Mouse (Mus musculus) liver, embryonic 16.5 days (tissue): Measurements from ENCODE around the gene Sclt1. TPM values are rescaled to one million over a fixed set of nuclear protein-coding genes. Genes with fewer than 3 reads are reported as not detected.
A peak's percentile ranks its signal among the peaks of the same experiment; 100 is the strongest.

Experiments used
- ATAC-seq: fragments of 200-750 bp; cut with Nextera tagmentation; 2 replicates; pipeline ENCODE4 v1.8.0; 2017; ENCODE audit warnings: low read depth, mild to moderate bottlenecking, moderate number of reproducible peaks, moderate library complexity
- H3K27ac ChIP-seq: fragments of 300-500 bp; sonication (generic); 2 replicates; pipeline ENCODE4 v1.5.1; 2014; ENCODE audit warnings: mild to moderate bottlenecking, low read length
- H3K27me3 ChIP-seq: fragments of 300-500 bp; sonication (generic); 2 replicates; pipeline ENCODE4 v1.6.1; 2014; ENCODE audit warnings: low read depth, low read length, mixed read lengths; ENCODE audit not compliant: control insufficient read depth, insufficient read depth
- H3K36me3 ChIP-seq: fragments of 300-500 bp; sonication (generic); 2 replicates; pipeline ENCODE4 v1.6.1; 2014; ENCODE audit warnings: mild to moderate bottlenecking; ENCODE audit not compliant: control insufficient read depth, insufficient read depth
- H3K4me1 ChIP-seq: fragments of 300-500 bp; sonication (generic); 2 replicates; pipeline ENCODE4 v1.6.1; 2014; ENCODE audit warnings: low read depth, low read length, mixed read lengths; ENCODE audit not compliant: control insufficient read depth
- H3K4me2 ChIP-seq: fragments of 300-500 bp; sonication (generic); 2 replicates; pipeline ENCODE4 v1.6.1; 2014; ENCODE audit warnings: low read depth, low read length, mixed read lengths
- H3K4me3 ChIP-seq: fragments of 300-500 bp; sonication (generic); 2 replicates; pipeline ENCODE4 v1.5.1; 2014; ENCODE audit warnings: low read depth, mild to moderate bottlenecking, low read length
- H3K9ac ChIP-seq: fragments of 300-500 bp; sonication (generic); 2 replicates; pipeline ENCODE4 v1.6.1; 2014; ENCODE audit warnings: low read depth, low read length
- H3K9me3 ChIP-seq: fragments of 300-500 bp; sonication (generic); replicated peaks from 2 replicates; pipeline ENCODE4 v1.6.1; 2016; ENCODE audit warnings: low read length; ENCODE audit not compliant: control insufficient read depth
- WGBS: fragments of 180-500 bp; shearing (Covaris S2); extraction: QIAGEN DNeasy Blood & Tissue Kit; methylation state at CpG from one replicate; pipeline ENCODE4 v1.1.7; 2014; ENCODE audit not compliant: insufficient replicate concordance; 5-methylcytosine and 5-hydroxymethylcytosine counted together
- polyA plus RNA-seq: library from polyadenylated mRNA; unstranded; fragments of >200 nt; fragmentation: Nextera tagmentation; extraction: Ambion mirVana; gene quantifications from 2 replicates; pipeline ENCODE4 v1.2.1, GENCODE M21; 2015

Gene Sclt1
- polyA plus RNA-seq, 1 experiment from 2014 or later, result 4.2 TPM

- no peak overlapping the region for H3K9ac ChIP-seq
- H3K27me3 ChIP-seq, result no peaks in the 10 kb centered on the region
- no peak overlapping the region for H3K27ac ChIP-seq
- no peak for ATAC-seq
- H3K4me3 ChIP-seq, result no peak overlapping the region
- H3K36me3 ChIP-seq, result peaks cover 38% of the 10 kb centered on the region
- no peak overlapping the region for H3K4me2 ChIP-seq
- no peaks in the 10 kb centered on the region for H3K9me3 ChIP-seq
- peaks cover 9% of the 10 kb centered on the region for H3K4me1 ChIP-seq
- WGBS, result 60% methylated on average over 7 of the region's 7 CpGs
Measured at GRCm38 (mm10) chr3:41592805-41593204, 149.5 kb downstream of the Sclt1 start.

- WGBS, result 85% methylated on average over 14 of the region's 14 CpGs
- no peak overlapping the region for H3K27ac ChIP-seq
- H3K9me3 ChIP-seq, result no peaks in the 10 kb centered on the region
- peaks cover 14% of the 10 kb centered on the region for H3K4me1 ChIP-seq
- H3K27me3 ChIP-seq, result no peaks in the 10 kb centered on the region
- no peak overlapping the region for H3K9ac ChIP-seq
- H3K4me3 ChIP-seq, result no peak overlapping the region
- no peak overlapping the region for H3K4me2 ChIP-seq
- H3K36me3 ChIP-seq, result peaks cover 29% of the 10 kb centered on the region
- ATAC-seq, result no peak
Measured at GRCm38 (mm10) chr3:41591651-41592170, 150.6 kb downstream of the Sclt1 start.

GRCm38 (mm10) chr3:41590695-41591559 lies 151.4 kb downstream of the Sclt1 start:
- H3K4me2 ChIP-seq, result no peak overlapping the region
- 72% methylated on average over 20 of the region's 20 CpGs for WGBS
- peaks cover 24% of the 10 kb centered on the region for H3K36me3 ChIP-seq
- H3K4me1 ChIP-seq, result peaks cover 17% of the 10 kb centered on the region
- no peaks in the 10 kb centered on the region for H3K9me3 ChIP-seq
- ATAC-seq, result peak; percentile 71
- no peak overlapping the region for H3K9ac ChIP-seq
- H3K27ac ChIP-seq, result no peak overlapping the region
- H3K4me3 ChIP-seq, result no peak overlapping the region
- H3K27me3 ChIP-seq, result no peaks in the 10 kb centered on the region

GRCm38 (mm10) chr3:41589988-41590387 lies 152.3 kb downstream of the Sclt1 start:
- no peak overlapping the region for H3K9ac ChIP-seq
- H3K27me3 ChIP-seq, result no peaks in the 10 kb centered on the region
- 84% methylated on average over 4 of the region's 4 CpGs for WGBS
- no peak overlapping the region for H3K4me3 ChIP-seq
- peaks cover 19% of the 10 kb centered on the region for H3K36me3 ChIP-seq
- ATAC-seq, result no peak
- H3K4me1 ChIP-seq, result peaks cover 17% of the 10 kb centered on the region
- no peaks in the 10 kb centered on the region for H3K9me3 ChIP-seq
- H3K27ac ChIP-seq, result no peak overlapping the region
- no peak overlapping the region for H3K4me2 ChIP-seq

- Histone ChIP-seq H3K36me3 (peaks cover 19% of the 10 kb centered on the region), H3K4me1 (peaks cover 17% of the 10 kb centered on the region), H3K9me3 (no peaks in the 10 kb centered on the region), H3K9ac (no peak overlapping the region), H3K27me3 (no peaks in the 10 kb centered on the region), H3K4me2 (no peak overlapping the region), H3K4me3 (no peak overlapping the region), H3K27ac (no peak overlapping the region)
- ATAC-seq, result no peak
- 83% methylated on average over 19 of the region's 19 CpGs for WGBS
Measured at GRCm38 (mm10) chr3:41589246-41589914, 152.9 kb downstream of the Sclt1 start.

- 72% methylated on average over 8 of the region's 8 CpGs for WGBS
- Histone ChIP-seq H3K4me3 (no peak overlapping the region), H3K36me3 (peaks cover 12% of the 10 kb centered on the region), H3K4me1 (peaks cover 12% of the 10 kb centered on the region), H3K27ac (no peak overlapping the region), H3K27me3 (no peaks in the 10 kb centered on the region), H3K9me3 (no peaks in the 10 kb centered on the region), H3K4me2 (no peak overlapping the region), H3K9ac (no peak overlapping the region)
- ATAC-seq, result no peak
Measured at GRCm38 (mm10) chr3:41588495-41588894, 153.8 kb downstream of the Sclt1 start.

- Histone ChIP-seq H3K9ac (no peak overlapping the region), H3K9me3 (no peaks in the 10 kb centered on the region), H3K4me2 (no peak overlapping the region), H3K4me3 (no peak overlapping the region), H3K4me1 (peaks cover 12% of the 10 kb centered on the region), H3K36me3 (peaks cover 6% of the 10 kb centered on the region), H3K27me3 (no peaks in the 10 kb centered on the region), H3K27ac (no peak overlapping the region)
- ATAC-seq, result peak; percentile 30; the same call in 1 of the 2 replicates
- 24% methylated on average over 6 of the region's 6 CpGs for WGBS
Measured at GRCm38 (mm10) chr3:41587588-41587987, 154.7 kb downstream of the Sclt1 start.

GRCm38 (mm10) chr3:41586917-41587316 lies 155.4 kb downstream of the Sclt1 start:
- H3K4me2 ChIP-seq, result no peak overlapping the region
- H3K4me1 ChIP-seq, result peaks cover 16% of the 10 kb centered on the region
- H3K36me3 ChIP-seq, result peaks cover 5% of the 10 kb centered on the region
- no peak overlapping the region for H3K9ac ChIP-seq
- H3K9me3 ChIP-seq, result no peaks in the 10 kb centered on the region
- no peak overlapping the region for H3K4me3 ChIP-seq
- no peaks in the 10 kb centered on the region for H3K27me3 ChIP-seq
- WGBS, result 52% methylated on average over 7 of the region's 7 CpGs
- no peak overlapping the region for H3K27ac ChIP-seq
- no peak for ATAC-seq

GRCm38 (mm10) chr3:41586330-41586729 lies 156.0 kb downstream of the Sclt1 start:
- WGBS, result 77% methylated on average over 6 of the region's 6 CpGs

More at GRCm38 (mm10) chr3:41586330-41586729, 156.0 kb downstream of the Sclt1 start:
- Histone ChIP-seq H3K27me3 (no peaks in the 10 kb centered on the region), H3K36me3 (no peaks in the 10 kb centered on the region; the same call in 1 of the 2 replicates), H3K27ac (no peak overlapping the region), H3K9me3 (no peaks in the 10 kb centered on the region), H3K4me1 (peaks cover 19% of the 10 kb centered on the region), H3K9ac (no peak overlapping the region), H3K4me2 (no peak overlapping the region), H3K4me3 (no peak overlapping the region)
- no peak for ATAC-seq
